Mouse (Mus musculus): ENCODE data around the gene Slc27a5.

DNA sequence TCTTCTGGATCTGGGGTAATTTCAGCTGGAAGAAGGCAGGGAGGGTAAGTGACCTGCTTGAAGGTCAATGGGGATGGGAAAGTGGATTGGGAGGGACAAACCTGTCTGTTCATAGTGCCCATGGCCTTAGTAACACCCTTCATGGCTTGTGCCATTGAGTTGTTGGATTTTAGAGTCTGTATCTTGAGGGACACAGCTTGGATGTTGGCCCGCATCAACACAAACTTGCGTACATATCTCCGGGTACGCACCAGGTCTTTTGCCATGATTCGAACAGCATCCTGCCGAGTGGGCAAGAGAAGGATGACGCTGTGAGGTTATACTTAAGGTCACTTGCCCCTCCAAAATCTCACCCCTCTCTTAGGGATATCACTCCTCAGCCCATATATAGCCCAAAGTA is 34.5 kb upstream of the Slc27a5 start:
- TF ChIP-seq CTCF (IDR thresholded peaks at IDR 0.05; ENCODE audit: control insufficient read depth, insufficient read depth, insufficient read length) = no peak
- no peak for TF ChIP-seq CEBPB (IDR thresholded peaks at IDR 0.05; ENCODE audit: low read depth)

Measured in C2C12 (cell line).